Mouse (Mus musculus) kidney, adult 2 months (tissue): ENCODE results near the gene Gm26920. TPM values are rescaled to one million over a fixed set of nuclear protein-coding genes. Genes with fewer than 3 reads are reported as not detected.

Source experiments
- DNase-seq: peaks from one replicate; pipeline ENCODE4 v3.0.0; 2021
- H3K27ac ChIP-seq: fragments of 200-500 bp; 2 replicates; pipeline ENCODE4 v1.5.1; 2012; ENCODE audit warnings: low read depth, low read length, control low read depth, inconsistent platforms; ENCODE audit not compliant: insufficient read depth
- H3K27me3 ChIP-seq: fragments of 200-500 bp; replicated peaks from 2 replicates; pipeline ENCODE4 v1.6.1; 2012; ENCODE audit warnings: mild to moderate bottlenecking, moderate library complexity, low read length, inconsistent platforms; ENCODE audit not compliant: control insufficient read depth, insufficient read depth
- H3K36me3 ChIP-seq: fragments of 200-500 bp; 2 replicates; pipeline ENCODE4 v1.6.1; 2012; ENCODE audit warnings: mild to moderate bottlenecking, moderate library complexity, low read length, inconsistent platforms; ENCODE audit not compliant: control insufficient read depth, insufficient read depth
- H3K4me1 ChIP-seq: fragments of 200-500 bp; 2 replicates; pipeline ENCODE4 v1.6.1; 2011; ENCODE audit warnings: low read length; ENCODE audit not compliant: control insufficient read depth, insufficient read depth
- H3K4me3 ChIP-seq: fragments of 200-500 bp; 2 replicates; pipeline ENCODE4 v1.5.1; 2011; ENCODE audit warnings: mild to moderate bottlenecking, low read depth, low read length, control low read depth; ENCODE audit not compliant: insufficient read depth
- CTCF ChIP-seq: fragments of 200-500 bp; conservative IDR thresholded peaks from 2 replicates; pipeline ENCODE4 v1.5.1; 2011; ENCODE audit warnings: low read depth, mild to moderate bottlenecking, control low read depth, low read length, moderate library complexity, mixed read lengths; ENCODE audit not compliant: insufficient read depth, insufficient read length
- POLR2A ChIP-seq: fragments of 200-500 bp; IDR thresholded peaks from one replicate; pipeline ENCODE4 v1.6.1; 2011; ENCODE audit warnings: low read depth, low read length, control low read depth
- WGBS: fragments of 180-500 bp; shearing (Covaris S2); methylation state at CpG from one replicate; pipeline ENCODE4 v1.1.7; 2018; 5-methylcytosine and 5-hydroxymethylcytosine counted together
- polyA plus RNA-seq: library from polyadenylated mRNA; depleted of rRNA; stranded (reverse); fragments of >200 nt; gene quantifications from 2 replicates; pipeline ENCODE4 v1.2.3, GENCODE M21; 2012

Gm26920 gene
- polyA plus RNA-seq, 1 experiment = not detected

DNA sequence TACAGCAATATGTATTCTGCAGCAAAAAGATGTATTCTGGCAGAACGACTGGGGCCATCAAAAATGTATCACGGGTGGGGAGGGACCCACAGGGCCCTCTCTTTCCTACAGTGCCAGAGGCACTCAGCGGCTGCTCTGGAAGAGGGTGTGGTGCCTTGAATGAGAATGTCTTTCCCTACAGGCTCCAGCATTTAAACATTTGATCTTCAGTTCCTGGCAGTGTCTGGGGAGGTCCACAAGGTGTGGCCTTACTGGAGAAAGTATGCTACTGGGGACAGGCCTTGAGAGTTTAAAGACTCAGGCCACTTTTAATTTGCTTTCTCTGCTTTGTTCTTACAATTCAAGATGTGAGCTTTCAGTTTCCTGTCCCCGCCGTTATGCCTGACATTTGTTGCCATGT is 25.9 kb upstream of the Gm26920 start:
- Histone ChIP-seq H3K27ac (no peak overlapping the region), H3K4me3 (no peak overlapping the region), H3K36me3 (no peaks in the 10 kb centered on the region), H3K4me1 (no peaks in the 10 kb centered on the region; the same call in 1 of the 2 replicates), H3K27me3 (no peaks in the 10 kb centered on the region)
- TF ChIP-seq POLR2A = no peak
- TF ChIP-seq CTCF = no peak
- 94% methylated on average over 5 of the region's 5 CpGs for WGBS
- DNase-seq = no peak

DNA sequence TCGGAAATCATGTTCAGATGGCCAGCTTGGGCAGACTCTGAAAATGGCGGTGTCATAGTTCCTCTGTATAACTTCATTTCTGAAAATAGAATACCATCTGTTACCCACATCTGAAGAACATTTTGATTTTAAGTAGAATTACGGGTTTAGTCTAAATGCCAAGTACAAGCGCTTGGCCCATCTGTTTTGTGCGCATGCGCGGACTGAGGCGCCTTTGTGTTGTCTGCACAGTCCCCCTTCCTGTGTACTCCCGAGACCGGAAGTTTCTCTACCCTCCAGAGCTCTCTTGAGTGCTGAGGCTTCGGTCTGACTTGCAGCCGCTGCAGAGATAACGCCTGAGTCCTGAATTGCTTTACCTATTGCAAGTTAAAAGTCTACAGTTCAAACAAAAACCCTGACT is 9.1 kb upstream of the Gm26920 start:
- DNase-seq = peak; percentile 11
- 94% methylated on average over 13 of the region's 13 CpGs for WGBS
- Histone ChIP-seq H3K4me3 (no peak overlapping the region), H3K4me1 (peaks cover 1% of the 10 kb centered on the region; the same call in 1 of the 2 replicates), H3K27me3 (no peaks in the 10 kb centered on the region), H3K27ac (no peak overlapping the region), H3K36me3 (peaks cover 11% of the 10 kb centered on the region)
- TF ChIP-seq CTCF (no peak), POLR2A (no peak)

DNA sequence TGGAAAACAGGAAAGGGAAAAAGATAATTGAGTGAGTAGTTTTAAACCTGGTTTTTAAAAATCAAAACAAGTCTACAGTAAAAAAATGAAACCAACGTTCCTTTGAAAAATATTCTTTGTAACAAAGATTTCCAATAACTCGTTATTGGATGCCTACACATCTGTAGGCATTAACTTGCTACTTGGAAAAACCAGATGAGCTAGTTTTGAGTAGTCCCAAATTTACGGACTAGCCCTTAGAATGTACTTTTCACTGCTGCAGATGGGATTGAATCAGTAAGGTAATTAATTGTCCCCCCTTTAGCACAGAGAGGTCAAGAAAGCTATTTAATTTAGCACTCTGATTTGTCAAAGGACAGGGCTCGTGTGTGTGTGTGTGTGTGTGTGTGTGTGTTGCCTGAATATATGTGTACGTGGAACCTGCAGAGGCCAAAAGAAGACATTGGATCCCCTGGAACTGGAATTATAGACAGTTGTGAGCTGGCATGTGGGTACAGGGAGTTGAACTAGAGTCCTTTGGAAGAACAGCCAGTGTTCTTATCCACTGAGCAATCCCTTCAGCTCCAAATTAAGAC is 5.4 kb upstream of the Gm26920 start:
- no peak for DNase-seq
- 0% methylated on average over 5 of the region's 5 CpGs for WGBS
- H3K4me3 ChIP-seq = no peak overlapping the region; the same call in none of the 2 replicates
- peaks cover 4% of the 10 kb centered on the region; the same call in 1 of the 2 replicates for H3K4me1 ChIP-seq
- 0 out of 2 replicates have a peak overlapping the region, but pooled peaks have one; percentile 28 for H3K27ac ChIP-seq
- peaks cover 1% of the 10 kb centered on the region for H3K36me3 ChIP-seq
- no peaks in the 10 kb centered on the region for H3K27me3 ChIP-seq
- no peak for TF ChIP-seq POLR2A
- TF ChIP-seq CTCF = no peak

DNA sequence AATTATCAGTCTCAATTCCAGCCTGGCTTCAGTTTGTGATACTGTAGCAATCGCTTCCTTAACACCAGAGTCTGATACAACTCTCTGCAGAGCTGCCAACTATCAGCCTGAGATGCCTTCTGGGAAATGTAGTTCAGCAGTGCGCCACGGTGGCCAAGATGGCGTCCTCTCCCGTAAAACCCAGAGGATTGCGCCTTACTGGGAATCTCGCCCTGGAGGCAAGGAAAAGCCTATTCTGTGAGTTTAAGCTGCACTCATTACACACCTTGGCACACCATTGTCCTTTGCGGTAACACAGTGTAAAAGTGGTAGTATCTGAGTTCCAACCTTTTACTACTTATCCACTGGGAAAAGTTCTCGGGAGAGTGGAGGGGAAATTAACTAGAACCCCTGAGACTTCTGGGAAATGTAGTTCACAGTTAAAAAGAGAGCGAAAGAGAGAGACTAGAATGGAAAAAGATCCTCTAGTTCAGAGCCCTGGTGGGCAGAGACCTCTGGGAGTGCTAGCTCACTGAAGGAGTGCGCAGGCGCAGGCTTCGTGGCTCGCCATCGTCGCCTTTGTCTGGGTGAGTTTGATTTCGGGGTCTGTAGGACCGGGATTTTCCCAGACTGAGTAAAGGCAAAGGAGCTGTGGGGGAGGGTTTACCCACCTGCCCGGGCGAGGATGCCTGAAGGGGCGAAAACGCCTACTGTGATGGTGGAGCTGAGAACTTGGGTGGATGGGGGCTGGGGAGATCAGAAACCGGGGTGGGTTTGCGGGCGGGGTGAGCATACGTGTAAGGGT is 4.6 kb upstream of the Gm26920 start, which contains the start of gene Zfp260:
Zfp260 (plus strand) TSS at position 132 of the 784 bp plus-strand sequence.
- Histone ChIP-seq H3K27me3 (no peaks in the 10 kb centered on the region), H3K4me3 (peak within 1 kb of the TSS; percentile 88), H3K4me1 (peaks cover 4% of the 10 kb centered on the region; the same call in 1 of the 2 replicates), H3K27ac (peak within 1 kb of the TSS; percentile 99), H3K36me3 (peaks cover 1% of the 10 kb centered on the region; the same call in 1 of the 2 replicates)
- DNase-seq = peak; percentile 96
- WGBS = under 1% methylated on average over 26 of the region's 26 CpGs
- 0 out of 2 replicates have a peak, but pooled peaks have one; percentile 8 for TF ChIP-seq CTCF
- TF ChIP-seq POLR2A = peak; percentile 29

DNA sequence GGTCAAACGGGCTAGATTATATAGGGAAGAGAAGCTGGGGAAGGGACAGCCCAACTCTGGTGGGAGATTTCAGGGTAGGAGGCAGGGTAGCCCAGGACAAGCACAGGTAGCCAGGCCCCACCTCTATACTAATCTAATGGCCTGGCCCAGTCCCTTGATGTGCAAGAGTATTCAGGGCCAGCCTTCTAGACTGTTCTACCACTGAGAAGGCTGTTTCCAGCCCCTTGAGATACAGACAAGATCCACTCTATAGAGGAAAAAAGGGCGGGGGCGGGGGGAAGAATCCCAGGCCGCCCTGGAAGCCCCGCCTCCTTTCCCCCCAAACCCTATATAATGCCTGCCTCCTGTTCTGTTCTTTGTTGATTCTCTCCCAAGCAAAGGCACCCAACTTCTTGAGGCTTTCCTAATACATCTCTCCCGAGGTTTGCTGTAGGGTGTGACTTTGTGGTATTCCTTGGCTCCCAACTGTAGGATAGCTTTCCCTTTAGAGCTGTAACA is 3.8 kb upstream of the Gm26920 start:
- peak overlapping the region; percentile 88 for H3K4me3 ChIP-seq
- H3K27ac ChIP-seq = no peak overlapping the region
- WGBS = 79% methylated on average over 6 of the region's 6 CpGs
- H3K36me3 ChIP-seq = no peaks in the 10 kb centered on the region
- peaks cover 4% of the 10 kb centered on the region; the same call in 1 of the 2 replicates for H3K4me1 ChIP-seq
- no peak for TF ChIP-seq CTCF
- no peak for TF ChIP-seq POLR2A
- DNase-seq = no peak
- H3K27me3 ChIP-seq = no peaks in the 10 kb centered on the region

DNA sequence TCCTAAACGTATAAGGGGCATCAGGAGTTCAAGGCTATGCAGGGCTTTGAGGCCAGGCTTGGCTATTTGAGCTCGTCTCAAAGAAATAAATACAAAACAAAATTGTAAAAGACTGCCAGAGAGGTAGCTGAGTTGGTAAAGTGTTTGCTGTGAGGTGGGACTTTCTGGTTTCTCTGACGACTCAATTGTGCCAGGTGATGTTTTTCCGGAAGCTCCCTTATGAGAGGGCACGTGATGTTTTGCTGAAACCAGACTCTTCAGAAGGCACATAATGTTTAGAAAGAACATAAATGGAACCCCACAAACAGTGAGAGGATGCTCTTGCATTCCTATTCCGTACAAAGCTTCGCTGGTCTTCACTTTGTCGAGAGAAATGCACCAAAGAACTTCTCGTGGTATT is 2.5 kb upstream of the Gm26920 start:
- no peak for DNase-seq
- no peaks in the 10 kb centered on the region for H3K27me3 ChIP-seq
- WGBS = 90% methylated on average over 9 of the region's 9 CpGs
- no peak overlapping the region for H3K4me3 ChIP-seq
- TF ChIP-seq POLR2A = no peak
- no peak for TF ChIP-seq CTCF
- no peak overlapping the region for H3K27ac ChIP-seq
- H3K4me1 ChIP-seq = peaks cover 4% of the 10 kb centered on the region; the same call in 1 of the 2 replicates
- H3K36me3 ChIP-seq = no peaks in the 10 kb centered on the region
